Mouse (Mus musculus) heart, embryonic 16.5 days (tissue): ENCODE measurements around the gene Slc7a14. TPM values are rescaled to one million over a fixed set of nuclear protein-coding genes. Genes with fewer than 3 reads are reported as not detected.

Experiments
- ATAC-seq: fragments of 200-750 bp; cut with Nextera tagmentation; replicated peaks from 2 replicates; pipeline ENCODE4 v1.8.0; 2017; ENCODE audit warnings: moderate number of reproducible peaks; ENCODE audit not compliant: insufficient read depth, low FRiP score; ENCODE audit errors: extremely low read depth
- H3K27ac ChIP-seq: fragments of 300-500 bp; sonication (generic); 2 replicates; pipeline ENCODE4 v1.5.1; 2014; ENCODE audit warnings: mild to moderate bottlenecking, low read length, control low read depth, moderate library complexity
- H3K27me3 ChIP-seq: fragments of 300-500 bp; sonication (generic); 2 replicates; pipeline ENCODE4 v1.6.1; 2014; ENCODE audit warnings: low read length, mixed read lengths; ENCODE audit not compliant: control insufficient read depth, insufficient read depth
- H3K36me3 ChIP-seq: fragments of 300-500 bp; sonication (generic); 2 replicates; pipeline ENCODE4 v1.6.1; 2014; ENCODE audit not compliant: control insufficient read depth, insufficient read depth
- H3K4me1 ChIP-seq: fragments of 300-500 bp; sonication (generic); 2 replicates; pipeline ENCODE4 v1.6.1; 2014; ENCODE audit warnings: low read length, mixed read lengths; ENCODE audit not compliant: control insufficient read depth, insufficient read depth
- H3K4me2 ChIP-seq: fragments of 300-500 bp; sonication (generic); 2 replicates; pipeline ENCODE4 v1.6.1; 2014; ENCODE audit warnings: low read depth, mild to moderate bottlenecking, control low read depth, low read length
- H3K4me3 ChIP-seq: fragments of 300-500 bp; sonication (generic); 2 replicates; pipeline ENCODE4 v1.5.1; 2014; ENCODE audit warnings: mild to moderate bottlenecking, control low read depth, low read length
- H3K9ac ChIP-seq: fragments of 300-500 bp; sonication (generic); 2 replicates; pipeline ENCODE4 v1.6.1; 2014; ENCODE audit warnings: low read length, control low read depth
- H3K9me3 ChIP-seq: fragments of 300-500 bp; sonication (generic); replicated peaks from 2 replicates; pipeline ENCODE4 v1.6.1; 2016; ENCODE audit warnings: low read length; ENCODE audit not compliant: control insufficient read depth
- WGBS: fragments of 180-500 bp; shearing (Covaris S2); extraction: QIAGEN DNeasy Blood & Tissue Kit; methylation state at CpG from one replicate; pipeline ENCODE4 v1.1.7; 2014; 5-methylcytosine and 5-hydroxymethylcytosine counted together
- polyA plus RNA-seq: library from polyadenylated mRNA; unstranded; fragments of >200 nt; fragmentation: Nextera tagmentation; extraction: Ambion mirVana; gene quantifications from 2 replicates; pipeline ENCODE4 v1.2.1, GENCODE M21; 2015

Gene Slc7a14
- polyA plus RNA-seq, 1 experiment from 2014 or later, result 0.13 TPM

DNA sequence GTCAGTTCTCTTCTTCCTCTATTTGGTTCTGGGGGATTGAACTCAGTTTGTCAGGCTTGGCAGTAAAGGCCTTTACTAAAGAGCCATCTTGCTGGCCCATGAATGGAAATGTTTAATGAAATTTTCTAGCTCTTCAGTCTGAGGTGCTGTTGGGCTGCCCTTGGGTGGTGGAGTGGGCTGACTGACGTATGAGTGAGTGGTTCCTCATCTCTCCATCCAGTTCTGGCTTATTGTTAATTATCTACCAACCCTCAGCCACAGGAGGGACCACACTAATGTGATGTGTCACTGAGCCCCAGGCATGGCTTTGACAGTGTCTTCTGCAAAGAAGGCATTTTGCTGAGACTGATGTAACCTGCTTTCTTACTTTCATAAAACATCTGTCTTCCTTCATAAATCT, 66.7 kb downstream of the Slc7a14 start:
- no peak for ATAC-seq
- WGBS, result 79% methylated on average over 1 of the region's 1 CpGs

DNA sequence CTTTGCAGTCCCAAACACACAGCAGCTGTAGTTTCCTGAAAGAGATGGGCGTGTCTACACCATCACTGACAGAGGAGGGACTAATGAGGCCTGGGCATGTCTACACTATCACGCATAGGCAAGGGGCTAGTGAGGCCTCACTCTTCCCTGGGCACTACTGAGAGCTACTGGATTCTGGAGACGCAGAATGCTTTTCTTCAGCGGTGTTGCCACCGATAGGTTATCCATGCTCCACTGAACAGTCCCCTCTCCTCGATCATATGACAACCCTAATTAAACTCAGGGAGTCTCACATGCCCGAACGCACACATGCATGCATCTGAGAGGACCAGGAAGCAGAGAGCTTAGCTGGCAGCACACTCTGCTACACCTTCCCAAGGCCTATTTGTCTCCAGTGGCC, 69.3 kb downstream of the Slc7a14 start:
- Histone ChIP-seq H3K27me3 (no peaks in the 10 kb centered on the region), H3K4me3 (no peak overlapping the region), H3K9me3 (no peaks in the 10 kb centered on the region), H3K36me3 (no peaks in the 10 kb centered on the region), H3K9ac (no peak overlapping the region), H3K4me1 (no peaks in the 10 kb centered on the region), H3K27ac (no peak overlapping the region), H3K4me2 (no peak overlapping the region)
- no peak for ATAC-seq
- WGBS, result 91% methylated on average over 8 of the region's 8 CpGs

More for the DNA sequence above, 66.7 kb downstream of the Slc7a14 start:
- no peak overlapping the region for H3K27ac ChIP-seq
- no peaks in the 10 kb centered on the region for H3K9me3 ChIP-seq
- H3K9ac ChIP-seq, result no peak overlapping the region
- no peaks in the 10 kb centered on the region for H3K4me1 ChIP-seq
- no peaks in the 10 kb centered on the region for H3K36me3 ChIP-seq
- H3K27me3 ChIP-seq, result no peaks in the 10 kb centered on the region
- no peak overlapping the region for H3K4me3 ChIP-seq
- no peak overlapping the region for H3K4me2 ChIP-seq

DNA sequence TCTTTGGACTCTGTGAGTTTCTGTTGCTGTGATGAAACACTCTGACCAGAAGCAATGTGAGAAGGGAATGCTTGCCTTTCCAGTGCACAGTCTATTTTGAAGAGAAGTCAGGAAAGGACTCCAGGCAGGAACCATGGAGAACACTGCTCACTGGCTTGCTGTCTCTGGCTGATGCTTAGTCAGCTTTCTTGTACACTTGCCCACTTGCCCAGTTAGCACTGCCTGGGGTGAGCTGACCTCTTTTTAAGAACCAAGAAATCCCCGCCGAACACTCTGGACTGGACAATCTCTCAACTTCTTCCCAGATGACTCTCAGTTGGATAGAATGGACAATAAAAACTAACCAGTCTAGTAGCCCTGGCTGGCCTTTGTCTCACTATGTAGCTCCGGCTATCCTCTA, 70.5 kb downstream of the Slc7a14 start:
- H3K27ac ChIP-seq, result no peak overlapping the region
- ATAC-seq, result no peak
- WGBS, result 88% methylated on average over 3 of the region's 3 CpGs
- H3K4me3 ChIP-seq, result no peak overlapping the region
- no peaks in the 10 kb centered on the region for H3K9me3 ChIP-seq
- no peak overlapping the region for H3K9ac ChIP-seq
- H3K4me2 ChIP-seq, result no peak overlapping the region
- no peaks in the 10 kb centered on the region for H3K36me3 ChIP-seq
- no peaks in the 10 kb centered on the region for H3K27me3 ChIP-seq
- H3K4me1 ChIP-seq, result no peaks in the 10 kb centered on the region

DNA sequence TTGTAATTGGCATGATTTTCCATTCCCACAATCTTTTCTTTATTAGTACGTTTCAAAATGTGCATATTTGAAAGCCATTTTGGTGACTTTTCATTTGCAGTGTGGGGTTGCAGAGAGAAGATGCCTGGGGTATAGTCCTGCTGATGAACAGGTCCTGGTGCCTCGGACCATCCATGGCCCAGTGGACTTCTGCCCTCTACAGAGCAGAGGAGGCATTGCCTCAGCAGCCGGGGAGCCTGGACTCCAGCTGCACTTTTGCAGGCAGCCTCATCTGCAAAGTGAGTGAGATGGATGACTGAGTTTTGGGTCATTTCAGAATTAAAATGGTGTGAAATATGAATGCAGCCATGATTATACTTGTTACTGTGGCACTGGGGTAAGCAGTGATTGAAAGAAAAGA, 72.2 kb downstream of the Slc7a14 start:
- Histone ChIP-seq H3K36me3 (no peaks in the 10 kb centered on the region), H3K27me3 (no peaks in the 10 kb centered on the region), H3K27ac (no peak overlapping the region), H3K9me3 (no peaks in the 10 kb centered on the region), H3K9ac (no peak overlapping the region), H3K4me3 (no peak overlapping the region), H3K4me1 (no peaks in the 10 kb centered on the region), H3K4me2 (no peak overlapping the region)
- no peak for ATAC-seq
- 31% methylated on average over 3 of the region's 3 CpGs for WGBS

DNA sequence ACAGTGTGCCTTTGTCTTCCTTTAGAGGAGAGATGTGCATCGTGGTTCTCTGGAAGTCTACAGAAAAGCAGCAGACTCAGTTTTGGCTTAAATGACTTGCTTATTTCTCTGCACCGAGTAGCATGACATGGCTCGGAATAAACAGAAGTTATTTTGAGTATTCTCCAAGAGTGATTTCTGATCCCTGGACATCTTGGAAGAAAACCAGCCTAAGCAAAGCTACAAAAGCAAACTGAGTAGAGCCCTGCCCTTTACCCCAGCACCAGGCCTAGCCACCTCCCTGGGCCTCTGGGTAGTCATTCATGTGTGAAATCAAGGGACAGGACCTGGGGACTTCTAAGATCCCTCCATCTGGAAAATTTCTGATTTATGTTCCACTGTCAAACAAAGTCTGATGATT, 74.0 kb downstream of the Slc7a14 start:
- H3K4me3 ChIP-seq, result no peak overlapping the region
- no peak for ATAC-seq
- no peaks in the 10 kb centered on the region for H3K36me3 ChIP-seq
- no peaks in the 10 kb centered on the region for H3K9me3 ChIP-seq
- WGBS, result 62% methylated on average over 3 of the region's 3 CpGs
- H3K9ac ChIP-seq, result no peak overlapping the region
- H3K4me1 ChIP-seq, result no peaks in the 10 kb centered on the region
- no peaks in the 10 kb centered on the region for H3K27me3 ChIP-seq
- H3K4me2 ChIP-seq, result no peak overlapping the region
- no peak overlapping the region for H3K27ac ChIP-seq

DNA sequence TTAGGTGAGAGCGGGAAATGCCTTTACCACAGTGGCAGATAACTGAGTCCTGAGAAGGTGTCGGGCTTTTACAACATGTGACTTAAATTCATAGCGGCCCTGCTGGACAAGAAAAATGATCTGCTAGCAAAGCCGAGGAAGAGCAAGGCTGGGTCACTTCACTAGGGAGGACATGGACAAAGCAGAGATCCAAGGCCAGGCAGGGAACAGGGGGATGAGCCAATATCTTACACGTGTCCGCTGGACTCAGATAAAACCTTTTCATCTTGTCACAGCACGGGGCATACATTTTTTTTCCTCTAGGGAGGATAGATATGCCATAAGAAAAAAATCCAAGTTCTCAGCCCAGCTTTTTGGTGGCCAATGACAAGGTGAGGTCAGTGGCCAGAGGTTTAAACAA, 75.8 kb downstream of the Slc7a14 start:
- no peaks in the 10 kb centered on the region for H3K9me3 ChIP-seq
- no peak overlapping the region for H3K4me2 ChIP-seq
- H3K27ac ChIP-seq, result no peak overlapping the region
- no peaks in the 10 kb centered on the region for H3K4me1 ChIP-seq
- H3K9ac ChIP-seq, result no peak overlapping the region
- no peak overlapping the region for H3K4me3 ChIP-seq
- 64% methylated on average over 7 of the region's 7 CpGs for WGBS
- no peaks in the 10 kb centered on the region for H3K36me3 ChIP-seq
- ATAC-seq, result no peak
- H3K27me3 ChIP-seq, result no peaks in the 10 kb centered on the region

DNA sequence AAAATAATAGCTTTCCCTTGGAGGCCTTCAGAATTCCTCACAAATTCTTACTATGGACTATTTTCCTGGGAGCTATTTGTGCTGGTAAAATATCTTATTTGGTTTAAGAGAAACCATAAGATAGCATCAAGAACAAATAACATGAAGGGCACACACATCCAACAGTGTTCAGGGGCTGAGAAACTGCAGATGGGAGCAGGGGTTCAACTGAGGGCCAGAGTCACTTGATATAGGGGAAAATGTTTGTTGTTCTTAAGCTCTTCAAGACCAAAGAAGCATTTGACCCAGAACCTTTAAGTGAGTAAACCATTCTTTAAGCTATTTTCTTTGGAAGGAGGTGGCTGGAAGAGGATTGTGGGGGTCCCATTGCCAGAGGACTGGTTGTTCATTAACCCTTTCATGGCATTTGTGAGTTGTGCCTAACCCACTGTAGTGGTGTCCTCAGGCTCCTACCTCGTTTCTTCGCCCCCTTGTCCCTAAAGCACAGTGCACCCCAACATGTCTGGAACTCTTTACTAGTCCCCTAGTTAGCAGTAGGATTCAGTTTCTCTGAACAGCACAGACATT, 76.3 kb downstream of the Slc7a14 start:
- H3K4me1 ChIP-seq, result no peaks in the 10 kb centered on the region
- WGBS, result 85% methylated on average over 2 of the region's 2 CpGs
- no peak; the same call in 1 of the 2 replicates for ATAC-seq
- H3K36me3 ChIP-seq, result no peaks in the 10 kb centered on the region
- H3K9me3 ChIP-seq, result no peaks in the 10 kb centered on the region
- no peak overlapping the region for H3K4me3 ChIP-seq
- no peak overlapping the region for H3K4me2 ChIP-seq
- no peak overlapping the region for H3K9ac ChIP-seq
- no peak overlapping the region for H3K27ac ChIP-seq
- no peaks in the 10 kb centered on the region for H3K27me3 ChIP-seq

DNA sequence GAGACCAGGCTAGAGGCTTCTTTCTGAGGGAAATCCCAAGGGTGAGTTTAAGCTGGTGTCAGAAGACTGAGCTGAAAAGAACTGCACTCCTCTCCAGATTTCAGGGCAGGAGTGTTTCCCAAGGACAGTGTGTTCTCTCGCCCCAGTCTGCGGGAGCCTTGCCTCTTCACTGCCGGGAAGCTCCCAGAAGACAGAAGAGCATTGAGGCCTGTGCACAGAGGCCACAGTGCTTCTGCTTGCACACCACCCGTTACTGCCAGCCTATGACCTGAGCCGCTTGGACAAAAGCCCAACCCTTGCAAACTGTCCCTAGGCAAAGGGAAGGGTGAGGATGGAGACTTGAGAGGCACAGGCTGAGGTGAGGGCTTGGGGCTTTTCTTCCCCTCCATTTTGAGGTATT, 80.9 kb downstream of the Slc7a14 start:
- no peak for ATAC-seq
- no peaks in the 10 kb centered on the region for H3K36me3 ChIP-seq
- no peaks in the 10 kb centered on the region for H3K9me3 ChIP-seq
- H3K4me2 ChIP-seq, result no peak overlapping the region
- H3K4me1 ChIP-seq, result no peaks in the 10 kb centered on the region
- no peak overlapping the region for H3K27ac ChIP-seq
- 67% methylated on average over 5 of the region's 5 CpGs for WGBS
- H3K9ac ChIP-seq, result no peak overlapping the region
- H3K27me3 ChIP-seq, result no peaks in the 10 kb centered on the region
- no peak overlapping the region for H3K4me3 ChIP-seq

DNA sequence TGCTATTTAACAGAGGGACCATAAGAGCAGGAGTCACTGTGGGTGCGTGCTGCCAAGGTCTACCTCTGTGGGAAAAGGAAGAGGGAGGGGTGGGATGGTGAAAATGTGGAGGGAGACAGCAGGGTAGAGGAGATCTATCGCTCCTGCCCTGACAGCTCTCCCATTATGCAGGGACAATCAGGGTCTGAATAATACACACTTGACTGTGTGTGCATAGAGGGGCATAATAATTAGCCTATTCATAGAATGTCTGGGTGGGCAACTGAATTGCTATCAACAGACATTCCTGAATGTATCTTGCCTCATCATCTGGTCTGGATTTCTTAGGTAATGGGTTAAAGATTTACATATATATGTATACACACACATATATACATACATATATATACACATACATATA, 81.7 kb downstream of the Slc7a14 start:
- Histone ChIP-seq H3K4me2 (no peak overlapping the region), H3K4me1 (no peaks in the 10 kb centered on the region), H3K36me3 (no peaks in the 10 kb centered on the region), H3K27ac (no peak overlapping the region), H3K4me3 (no peak overlapping the region), H3K27me3 (no peaks in the 10 kb centered on the region; the same call in 1 of the 2 replicates), H3K9ac (no peak overlapping the region), H3K9me3 (0 out of 2 replicates have a peak, but pooled peaks cover 3% of the 10 kb centered on the region)
- 69% methylated on average over 2 of the region's 2 CpGs for WGBS
- no peak for ATAC-seq
